Mouse (Mus musculus): ENCODE results near the gene Tmem217. TPM values are rescaled to one million over a fixed set of nuclear protein-coding genes. Genes with fewer than 3 reads are reported as not detected.
A peak's percentile ranks its signal among the peaks of the same experiment; 100 is the strongest.

The Tmem217 gene
- not detected for total RNA-seq (2021)

DNA sequence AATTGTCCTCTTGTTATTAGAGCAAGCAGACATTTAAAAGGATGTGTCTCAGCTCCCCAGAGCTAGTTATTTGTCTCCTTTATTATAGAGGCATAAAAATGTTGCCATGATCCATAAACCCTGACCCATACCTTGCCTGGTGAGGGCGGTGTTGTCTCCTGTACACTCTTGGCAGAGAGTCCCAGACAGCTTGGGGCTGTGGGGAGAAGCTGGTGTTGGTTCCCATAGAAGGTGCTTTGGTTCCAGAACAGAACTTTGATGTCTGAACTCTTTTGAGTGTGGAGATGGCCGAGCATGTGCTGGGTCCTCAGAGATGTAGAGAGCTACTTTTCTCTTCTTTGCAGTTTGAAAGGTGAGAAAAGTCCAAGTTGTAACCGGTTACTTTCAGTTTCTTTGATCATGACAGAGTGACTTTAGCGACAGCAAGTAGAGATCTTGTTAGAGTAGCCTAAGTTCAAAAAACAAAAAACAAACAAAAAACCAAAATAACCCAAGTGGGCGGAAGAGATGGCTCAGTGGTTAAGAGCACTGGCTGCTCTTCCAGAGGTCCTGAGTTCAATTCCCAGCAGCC is at the start of gene Tmem217:
TSS of gene Tmem217 (minus strand) at position 224 of the 571 bp plus-strand sequence.
- intact Hi-C loops (cut with DNase I) = no loop called here
- no peak for DNase-seq (ENCODE audit: extremely low spot score in 1 of 2, low spot score in 2 of 2)

DNA sequence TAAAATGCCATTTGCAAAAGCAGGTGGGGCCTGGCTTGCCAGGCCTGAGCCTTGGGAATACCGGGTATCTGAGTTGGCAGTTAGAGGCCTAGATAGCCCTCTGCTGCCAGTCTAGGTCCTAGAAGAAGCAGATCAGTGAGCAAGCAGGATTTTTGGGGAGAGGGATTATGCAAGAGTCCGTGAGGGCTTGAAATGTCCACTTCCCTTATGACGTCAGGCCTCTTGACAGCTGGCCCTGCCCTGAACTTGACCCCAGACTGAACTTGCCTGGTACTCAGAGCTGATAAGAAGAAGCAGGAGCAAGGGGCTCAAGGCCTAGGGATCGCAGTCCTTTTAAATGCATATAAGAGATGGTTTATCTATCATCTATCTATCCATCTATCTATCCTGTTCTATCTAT is 49.2 kb upstream of the Tmem217 start:
- intact Hi-C loops (cut with DNase I) = loop anchor here (10.0 kb wide), 1 partner anchor 283 kb away; no protein-coding TSS in a partner anchor
- DNase-seq (ENCODE audit: extremely low spot score in 1 of 2, low spot score in 2 of 2) = no peak

DNA sequence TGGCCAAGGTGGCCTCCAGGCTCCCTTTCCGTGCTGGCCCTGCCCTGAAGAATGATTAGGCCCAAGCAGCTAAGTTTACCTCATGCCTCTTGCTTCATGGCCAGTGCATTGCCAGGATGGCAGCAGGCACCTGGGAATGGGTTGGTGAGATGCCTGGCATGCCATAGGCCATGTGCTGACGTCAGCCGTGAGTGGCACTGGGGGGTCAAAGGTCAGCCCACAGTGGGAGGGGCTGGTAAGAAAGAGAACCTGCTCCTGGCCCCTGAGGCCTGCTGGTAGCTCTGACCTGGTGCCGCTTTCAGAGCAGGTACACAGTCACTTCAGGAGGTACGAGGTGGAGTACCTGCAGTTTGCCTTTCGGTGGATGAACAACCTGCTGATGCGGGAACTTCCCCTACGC is 47.4 kb upstream of the Tmem217 start:
- DNase-seq (ENCODE audit: extremely low spot score in 1 of 2, low spot score in 2 of 2) = peak in 1 of 2 experiments; percentile 42
- intact Hi-C loops (cut with DNase I) = no loop called here

GRCm38 (mm10) chr17:29599051-29599450 is 46.9 kb upstream of the Tmem217 start:
- no peak for DNase-seq (ENCODE audit: extremely low spot score in 1 of 2, low spot score in 2 of 2)
- intact Hi-C loops (cut with DNase I) = no loop called here

GRCm38 (mm10) chr17:29596771-29597132 is 44.6 kb upstream of the Tmem217 start:
- DNase-seq (ENCODE audit: extremely low spot score in 1 of 2, low spot score in 2 of 2) = no peak
- intact Hi-C loops (cut with DNase I) = no loop called here

GRCm38 (mm10) chr17:29595891-29596770 is 43.9 kb upstream of the Tmem217 start:
- intact Hi-C loops (cut with DNase I) = no loop called here

GRCm38 (mm10) chr17:29589221-29589898 is 37.2 kb upstream of the Tmem217 start:
- intact Hi-C loops (cut with DNase I) = no loop called here
- DNase-seq (ENCODE audit: extremely low spot score in 1 of 2, low spot score in 2 of 2) = no peak

More at GRCm38 (mm10) chr17:29595891-29596770, 43.9 kb upstream of the Tmem217 start:
- no peak for DNase-seq (ENCODE audit: extremely low spot score in 1 of 2, low spot score in 2 of 2)

GRCm38 (mm10) chr17:29586921-29587320 is 34.7 kb upstream of the Tmem217 start:
- no peak for DNase-seq (ENCODE audit: extremely low spot score in 1 of 2, low spot score in 2 of 2)
- intact Hi-C loops (cut with DNase I) = no loop called here

GRCm38 (mm10) chr17:29585446-29585845 is 33.3 kb upstream of the Tmem217 start:
- no peak for DNase-seq (ENCODE audit: extremely low spot score in 1 of 2, low spot score in 2 of 2)

DNA sequence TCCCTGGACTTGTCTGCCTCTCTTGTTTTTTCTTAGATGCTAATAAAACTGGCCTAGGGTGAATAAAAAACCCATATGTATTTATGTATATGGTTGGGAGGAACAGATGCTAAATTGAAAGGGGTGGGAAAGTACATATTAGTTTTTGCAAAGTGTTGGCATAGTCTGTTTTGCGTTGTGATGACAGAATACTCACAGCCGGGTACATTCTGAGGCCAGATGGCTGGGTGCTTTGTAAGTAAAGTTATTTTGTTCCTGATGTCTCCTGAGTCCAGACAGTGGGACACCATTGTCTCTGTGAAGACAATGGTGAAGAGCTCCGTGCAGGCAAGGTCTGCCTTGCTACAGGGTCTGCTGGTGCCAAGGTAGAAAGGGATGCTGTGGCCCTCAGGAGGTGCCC is 32.6 kb upstream of the Tmem217 start:
- DNase-seq (ENCODE audit: extremely low spot score in 1 of 2, low spot score in 2 of 2) = no peak
- intact Hi-C loops (cut with DNase I) = no loop called here

More at GRCm38 (mm10) chr17:29585446-29585845, 33.3 kb upstream of the Tmem217 start:
- intact Hi-C loops (cut with DNase I) = no loop called here

GRCm38 (mm10) chr17:29584306-29584705 is 32.1 kb upstream of the Tmem217 start:
- DNase-seq (ENCODE audit: extremely low spot score in 1 of 2, low spot score in 2 of 2) = no peak
- intact Hi-C loops (cut with DNase I) = no loop called here

DNA sequence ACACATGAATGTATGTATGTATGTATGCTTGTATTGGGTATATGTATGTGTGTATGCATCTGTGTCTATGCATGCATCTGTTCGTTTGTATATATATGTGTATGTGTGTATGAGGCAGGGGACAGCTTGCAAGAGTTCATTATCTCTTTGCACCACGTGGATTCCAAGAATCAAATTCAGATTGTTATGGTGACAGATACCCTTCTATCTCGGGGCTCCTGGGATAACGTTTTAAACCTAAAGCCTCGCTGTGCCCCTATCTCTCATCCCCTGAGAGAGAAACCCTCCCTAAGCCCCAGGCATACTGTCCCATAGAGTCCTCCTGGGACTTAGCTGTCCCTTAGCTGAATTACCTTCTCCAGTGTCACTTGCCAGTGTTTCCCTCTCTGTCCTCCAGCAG is 31.4 kb upstream of the Tmem217 start:
- intact Hi-C loops (cut with DNase I) = no loop called here

GRCm38 (mm10) chr17:29579579-29580126 is 27.5 kb upstream of the Tmem217 start:
- intact Hi-C loops (cut with DNase I) = no loop called here
- no peak for DNase-seq (ENCODE audit: extremely low spot score in 1 of 2, low spot score in 2 of 2)

More for the DNA sequence above, 31.4 kb upstream of the Tmem217 start:
- no peak for DNase-seq (ENCODE audit: extremely low spot score in 1 of 2, low spot score in 2 of 2)

GRCm38 (mm10) chr17:29569831-29570230 is 17.6 kb upstream of the Tmem217 start:
- intact Hi-C loops (cut with DNase I) = no loop called here
- DNase-seq (ENCODE audit: extremely low spot score in 1 of 2, low spot score in 2 of 2) = no peak

DNA sequence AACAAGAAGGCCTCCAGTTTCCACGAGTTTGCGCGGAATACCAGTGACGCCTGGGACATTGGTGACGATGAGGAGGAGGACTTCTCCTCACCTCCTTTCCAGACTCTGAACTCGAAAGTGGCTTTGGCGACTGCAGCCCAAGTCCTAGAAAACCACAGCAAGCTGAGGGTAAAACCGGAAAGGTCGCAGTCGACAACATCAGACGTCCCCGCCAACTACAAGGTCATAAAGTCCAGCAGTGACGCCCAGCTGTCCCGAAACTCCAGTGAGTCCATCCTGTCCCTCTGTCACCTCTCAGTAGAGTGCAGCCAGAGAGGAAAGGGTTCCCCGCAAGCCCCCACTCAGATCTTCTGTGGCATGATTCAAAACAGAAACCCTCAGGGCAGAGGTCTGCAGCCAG is 16.2 kb upstream of the Tmem217 start:
- no peak for DNase-seq (ENCODE audit: extremely low spot score in 1 of 2, low spot score in 2 of 2)
- intact Hi-C loops (cut with DNase I) = no loop called here

- no peak for DNase-seq (ENCODE audit: extremely low spot score in 1 of 2, low spot score in 2 of 2)
Measured at GRCm38 (mm10) chr17:29565521-29565920, 13.3 kb upstream of the Tmem217 start.

DNA sequence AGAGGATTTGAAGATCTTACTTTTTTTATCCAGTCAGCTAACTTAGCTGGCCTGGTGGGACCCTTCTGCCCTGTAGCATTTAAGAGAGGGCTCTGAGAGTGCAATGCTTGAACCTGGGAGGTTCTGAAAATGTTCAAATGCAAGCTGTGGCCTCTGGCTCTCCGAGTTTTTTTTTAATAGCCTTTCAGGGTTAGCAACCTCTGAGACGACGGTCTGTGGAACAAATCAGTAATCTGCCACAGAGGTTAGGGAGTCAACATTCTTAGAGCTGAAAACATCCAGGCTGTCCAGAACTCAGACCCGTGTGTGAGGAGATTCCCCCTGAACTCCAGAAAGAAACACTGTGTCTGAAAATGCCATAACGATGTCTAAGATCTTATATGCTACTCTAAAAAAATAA is 6.3 kb upstream of the Tmem217 start:
- no peak for DNase-seq (ENCODE audit: extremely low spot score in 1 of 2, low spot score in 2 of 2)
- intact Hi-C loops (cut with DNase I) = no loop called here

More at GRCm38 (mm10) chr17:29565521-29565920, 13.3 kb upstream of the Tmem217 start:
- intact Hi-C loops (cut with DNase I) = no loop called here

- no peak for DNase-seq (ENCODE audit: extremely low spot score in 1 of 2, low spot score in 2 of 2)
- intact Hi-C loops (cut with DNase I) = no loop called here
Measured at GRCm38 (mm10) chr17:29556893-29557292, 4.7 kb upstream of the Tmem217 start.

GRCm38 (mm10) chr17:29556456-29556855 is 4.3 kb upstream of the Tmem217 start:
- intact Hi-C loops (cut with DNase I) = no loop called here
- no peak for DNase-seq (ENCODE audit: extremely low spot score in 1 of 2, low spot score in 2 of 2)
